Mouse (Mus musculus) intestine, embryonic 14.5 days (tissue): Measurements from ENCODE around the gene Ppp4c. TPM values are rescaled to one million over a fixed set of nuclear protein-coding genes. Genes with fewer than 3 reads are reported as not detected.

Source experiments
- ATAC-seq: fragments of 200-750 bp; cut with Nextera tagmentation; replicated peaks from 2 replicates; pipeline ENCODE4 v1.8.0; 2017; ENCODE audit warnings: low read depth, moderate number of reproducible peaks, moderate TSS enrichment, moderate library complexity; ENCODE audit not compliant: low FRiP score, low TSS enrichment
- DNase-seq: peaks from one replicate; pipeline ENCODE4 v3.0.0-alpha.2; 2018; ENCODE audit warnings: low spot score
- H3K27ac ChIP-seq: fragments of 300-500 bp; sonication (generic); 2 replicates; pipeline ENCODE4 v1.5.1; 2014; ENCODE audit warnings: low read depth, mild to moderate bottlenecking, control low read depth
- H3K27me3 ChIP-seq: fragments of 300-500 bp; sonication (generic); replicated peaks from 2 replicates; pipeline ENCODE4 v1.6.1; 2014; ENCODE audit warnings: low read length, control low read depth; ENCODE audit not compliant: control insufficient read depth, insufficient read depth
- H3K36me3 ChIP-seq: fragments of 300-500 bp; sonication (generic); 2 replicates; pipeline ENCODE4 v1.6.1; 2014; ENCODE audit warnings: low read length, control low read depth; ENCODE audit not compliant: control insufficient read depth, insufficient read depth
- H3K4me1 ChIP-seq: fragments of 300-500 bp; sonication (generic); replicated peaks from 2 replicates; pipeline ENCODE4 v1.6.1; 2014; ENCODE audit warnings: low read length, control low read depth, mixed read lengths; ENCODE audit not compliant: control insufficient read depth, insufficient read depth
- H3K4me2 ChIP-seq: fragments of 300-500 bp; sonication (generic); 2 replicates; pipeline ENCODE4 v1.6.1; 2014; ENCODE audit warnings: low read length
- H3K4me3 ChIP-seq: fragments of 300-500 bp; sonication (generic); 2 replicates; pipeline ENCODE4 v1.5.1; 2014; ENCODE audit warnings: low read depth, low read length, control low read depth, mixed read lengths
- H3K9ac ChIP-seq: fragments of 300-500 bp; sonication (generic); 2 replicates; pipeline ENCODE4 v1.6.1; 2014; ENCODE audit warnings: mild to moderate bottlenecking, low read length
- H3K9me3 ChIP-seq: fragments of 300-500 bp; sonication (generic); 2 replicates; pipeline ENCODE4 v1.6.1; 2016; ENCODE audit warnings: low read length, control low read depth; ENCODE audit not compliant: control insufficient read depth
- WGBS: fragments of 180-500 bp; shearing (Covaris S2); extraction: QIAGEN DNeasy Blood & Tissue Kit; methylation state at CpG from one replicate; pipeline ENCODE4 v1.1.7; 2014; 5-methylcytosine and 5-hydroxymethylcytosine counted together
- polyA plus RNA-seq: library from polyadenylated mRNA; unstranded; fragments of >200 nt; fragmentation: Nextera tagmentation; extraction: Ambion mirVana; gene quantifications from 2 replicates; pipeline ENCODE4 v1.2.1, GENCODE M21; 2014

Gene Ppp4c
- polyA plus RNA-seq, 1 experiment from 2014 or later: 277 TPM

- H3K9ac ChIP-seq: no peak overlapping the region
- H3K27me3 ChIP-seq: no peaks in the 10 kb centered on the region
- H3K27ac ChIP-seq: no peak overlapping the region
- no peak overlapping the region for H3K4me2 ChIP-seq
- H3K36me3 ChIP-seq: peaks cover 52% of the 10 kb centered on the region
- DNase-seq (no peak), ATAC-seq (no peak)
- peaks cover 20% of the 10 kb centered on the region for H3K4me1 ChIP-seq
- H3K9me3 ChIP-seq: no peaks in the 10 kb centered on the region
- H3K4me3 ChIP-seq: no peak overlapping the region
- 76% methylated on average over 2 of the region's 2 CpGs for WGBS
These were observed 18.9 kb downstream of the Ppp4c start for GRCm38 (mm10) chr7:126773351-126773750.

GRCm38 (mm10) chr7:126770784-126771183 is 21.5 kb downstream of the Ppp4c start:
- ATAC-seq (no peak), DNase-seq (no peak)
- Histone ChIP-seq H3K4me1 (peaks cover 5% of the 10 kb centered on the region), H3K27ac (no peak overlapping the region), H3K4me2 (no peak overlapping the region), H3K9me3 (no peaks in the 10 kb centered on the region), H3K9ac (no peak overlapping the region), H3K36me3 (peaks cover 73% of the 10 kb centered on the region), H3K4me3 (no peak overlapping the region), H3K27me3 (no peaks in the 10 kb centered on the region)
- 76% methylated on average over 12 of the region's 12 CpGs for WGBS

DNA sequence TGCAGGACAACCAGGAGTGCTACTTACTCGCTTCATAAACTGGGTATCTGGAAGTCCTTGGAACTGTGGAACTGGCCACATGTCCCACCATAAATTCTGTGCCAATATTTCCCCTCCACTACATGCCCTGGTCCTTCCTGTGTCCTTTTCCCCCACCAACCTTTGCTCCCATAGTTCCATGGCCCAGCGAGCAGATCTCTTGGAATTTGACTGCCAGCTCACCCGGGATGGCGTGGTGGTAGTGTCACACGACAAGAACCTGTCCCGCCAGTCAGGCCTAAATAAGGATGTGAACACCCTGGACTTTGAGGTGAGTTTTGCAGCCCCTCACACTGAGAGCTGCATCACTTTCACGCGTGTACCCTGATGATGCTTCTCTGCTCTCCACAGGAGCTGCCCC is 25.3 kb downstream of the Ppp4c start:
- Histone ChIP-seq H3K4me1 (peaks cover 8% of the 10 kb centered on the region), H3K27ac (no peak overlapping the region), H3K4me3 (no peak overlapping the region), H3K4me2 (no peak overlapping the region), H3K36me3 (peaks cover 92% of the 10 kb centered on the region), H3K27me3 (no peaks in the 10 kb centered on the region), H3K9me3 (no peaks in the 10 kb centered on the region), H3K9ac (no peak overlapping the region)
- ATAC-seq (no peak), DNase-seq (no peak)
- WGBS: 97% methylated on average over 8 of the region's 8 CpGs

DNA sequence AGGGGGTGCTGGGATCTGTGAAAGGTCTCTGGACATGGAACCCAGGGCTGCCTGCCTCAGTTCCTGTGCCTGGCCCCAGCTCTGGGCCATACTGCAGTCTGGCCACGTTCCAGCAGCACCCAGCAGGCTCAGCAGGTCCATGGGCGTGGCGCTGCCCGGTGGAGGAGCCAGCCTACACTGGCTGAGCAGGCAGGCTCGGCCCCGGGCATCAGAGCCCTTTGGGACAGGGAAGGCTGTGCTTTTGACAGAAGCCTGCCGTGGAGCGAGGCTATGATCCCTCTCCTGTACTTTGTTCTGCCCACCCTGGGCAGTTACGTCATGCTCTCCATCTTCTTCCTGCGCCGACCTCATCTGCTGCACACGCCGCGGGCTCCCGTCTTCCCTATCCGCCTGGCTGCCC is 26.1 kb downstream of the Ppp4c start, which contains the start of gene Gdpd3:
Gdpd3 (plus strand) TSS at position 134 of the 400 bp plus-strand sequence.
- Histone ChIP-seq H3K27ac (no peak within 1 kb of the TSS), H3K36me3 (peaks cover 90% of the 10 kb centered on the region), H3K4me3 (no peak within 1 kb of the TSS), H3K4me1 (peaks cover 16% of the 10 kb centered on the region), H3K9ac (no peak within 1 kb of the TSS), H3K4me2 (no peak within 1 kb of the TSS), H3K27me3 (no peaks in the 10 kb centered on the region), H3K9me3 (no peaks in the 10 kb centered on the region)
- DNase-seq (no peak), ATAC-seq (no peak)
- WGBS: 89% methylated on average over 16 of the region's 16 CpGs

GRCm38 (mm10) chr7:126765540-126765939 is 26.8 kb downstream of the Ppp4c start:
- Histone ChIP-seq H3K9me3 (no peaks in the 10 kb centered on the region), H3K27ac (no peak overlapping the region), H3K4me2 (no peak overlapping the region), H3K4me1 (peaks cover 23% of the 10 kb centered on the region), H3K9ac (no peak overlapping the region), H3K4me3 (no peak overlapping the region), H3K36me3 (peaks cover 84% of the 10 kb centered on the region), H3K27me3 (no peaks in the 10 kb centered on the region)
- no peak for ATAC-seq
- no peak for DNase-seq
- 75% methylated on average over 9 of the region's 9 CpGs for WGBS

GRCm38 (mm10) chr7:126762471-126763008 is 29.8 kb downstream of the Ppp4c start:
- Histone ChIP-seq H3K9me3 (no peaks in the 10 kb centered on the region), H3K4me1 (peaks cover 24% of the 10 kb centered on the region), H3K4me3 (no peak overlapping the region), H3K4me2 (no peak overlapping the region; the same call in 1 of the 2 replicates), H3K27ac (peak overlapping the region; percentile 22; the same call in 1 of the 2 replicates), H3K27me3 (no peaks in the 10 kb centered on the region), H3K36me3 (peaks cover 54% of the 10 kb centered on the region), H3K9ac (0 out of 2 replicates have a peak overlapping the region, but pooled peaks have one; percentile 2)
- no peak for DNase-seq
- whole genome bisulfite sequencing: 51% methylated on average over 17 of the region's 17 CpGs
- ATAC-seq: no peak

DNA sequence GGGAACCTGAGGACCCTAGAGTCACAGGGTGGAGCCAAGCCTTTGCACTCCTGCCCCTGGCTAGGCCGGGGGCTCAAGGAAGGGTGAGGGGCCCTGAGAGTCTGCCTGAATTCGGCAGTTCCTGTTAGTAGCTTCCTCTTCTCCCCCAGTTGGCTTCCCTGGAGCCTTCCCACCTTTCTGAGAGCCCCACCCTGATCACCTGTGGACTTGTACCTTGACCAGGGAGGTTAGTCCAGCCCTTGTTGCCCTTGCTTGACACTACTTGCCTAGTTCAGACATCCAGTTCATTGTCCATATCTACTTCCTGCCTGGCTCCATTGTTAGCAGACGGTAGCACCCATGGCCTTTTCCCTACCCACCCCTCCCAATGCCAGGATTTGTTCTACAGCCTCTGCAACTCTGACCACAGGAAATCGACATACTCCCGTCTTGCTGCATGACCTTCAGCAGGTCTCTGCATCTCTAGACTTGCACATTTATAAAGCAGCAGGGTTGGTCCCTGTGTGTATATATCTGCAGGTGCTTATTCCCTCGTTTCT is 30.7 kb downstream of the Ppp4c start:
- DNase-seq (no peak), ATAC-seq (no peak)
- H3K9ac ChIP-seq: no peak overlapping the region
- no peaks in the 10 kb centered on the region for H3K27me3 ChIP-seq
- peak overlapping the region; percentile 96 for H3K27ac ChIP-seq
- no peaks in the 10 kb centered on the region for H3K9me3 ChIP-seq
- H3K4me1 ChIP-seq: peaks cover 24% of the 10 kb centered on the region
- H3K36me3 ChIP-seq: peaks cover 45% of the 10 kb centered on the region
- no peak overlapping the region for H3K4me3 ChIP-seq
- 51% methylated on average over 6 of the region's 6 CpGs for WGBS
- H3K4me2 ChIP-seq: peak overlapping the region; percentile 94

- Histone ChIP-seq H3K27me3 (no peaks in the 10 kb centered on the region), H3K36me3 (peaks cover 40% of the 10 kb centered on the region), H3K9me3 (no peaks in the 10 kb centered on the region), H3K4me2 (peak overlapping the region; percentile 94), H3K4me3 (peak overlapping the region; percentile 80), H3K27ac (peak overlapping the region; percentile 96), H3K4me1 (peaks cover 24% of the 10 kb centered on the region), H3K9ac (peak overlapping the region; percentile 84; the same call in 1 of the 2 replicates)
- DNase-seq (no peak), ATAC-seq (no peak)
- WGBS: 41% methylated on average over 4 of the region's 4 CpGs
These were observed 31.3 kb downstream of the Ppp4c start for GRCm38 (mm10) chr7:126760956-126761355.

DNA sequence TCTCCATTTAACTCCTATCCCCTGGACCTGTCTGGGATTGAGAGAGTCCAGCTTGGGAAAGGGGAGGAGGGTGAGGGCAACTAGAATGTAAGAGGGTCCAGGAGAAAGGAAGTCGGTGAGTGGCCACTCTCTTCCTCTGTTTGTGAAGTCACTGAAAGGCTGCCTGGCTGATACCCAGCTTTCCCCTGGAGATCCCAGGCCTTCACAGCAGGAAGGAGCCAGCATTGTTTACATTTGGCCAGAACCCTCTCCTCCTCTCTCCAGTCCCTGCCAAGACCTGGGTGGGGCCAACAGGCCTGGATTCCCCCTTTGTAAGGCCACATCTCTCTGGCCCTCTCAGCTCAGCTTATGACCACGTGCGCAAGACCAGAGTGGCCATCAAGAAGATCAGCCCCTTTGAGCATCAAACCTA is 31.9 kb downstream of the Ppp4c start:
- H3K9ac ChIP-seq: peak overlapping the region; percentile 84
- 10% methylated on average over 3 of the region's 3 CpGs for WGBS
- H3K4me2 ChIP-seq: peak overlapping the region; percentile 94
- ATAC-seq (peak; percentile 17; the same call in 1 of the 2 replicates), DNase-seq (peak; percentile 66)
- no peaks in the 10 kb centered on the region for H3K9me3 ChIP-seq
- H3K36me3 ChIP-seq: peaks cover 34% of the 10 kb centered on the region
- peaks cover 24% of the 10 kb centered on the region for H3K4me1 ChIP-seq
- H3K27ac ChIP-seq: peak overlapping the region; percentile 96
- H3K4me3 ChIP-seq: peak overlapping the region; percentile 80
- H3K27me3 ChIP-seq: no peaks in the 10 kb centered on the region
